Mouse (Mus musculus): ENCODE results near the gene Selenof. TPM values are rescaled to one million over a fixed set of nuclear protein-coding genes. Genes with fewer than 3 reads are reported as not detected.

Gene Selenof
- polyA plus RNA-seq (2017; shearing (Covaris generic)): 463 TPM

DNA sequence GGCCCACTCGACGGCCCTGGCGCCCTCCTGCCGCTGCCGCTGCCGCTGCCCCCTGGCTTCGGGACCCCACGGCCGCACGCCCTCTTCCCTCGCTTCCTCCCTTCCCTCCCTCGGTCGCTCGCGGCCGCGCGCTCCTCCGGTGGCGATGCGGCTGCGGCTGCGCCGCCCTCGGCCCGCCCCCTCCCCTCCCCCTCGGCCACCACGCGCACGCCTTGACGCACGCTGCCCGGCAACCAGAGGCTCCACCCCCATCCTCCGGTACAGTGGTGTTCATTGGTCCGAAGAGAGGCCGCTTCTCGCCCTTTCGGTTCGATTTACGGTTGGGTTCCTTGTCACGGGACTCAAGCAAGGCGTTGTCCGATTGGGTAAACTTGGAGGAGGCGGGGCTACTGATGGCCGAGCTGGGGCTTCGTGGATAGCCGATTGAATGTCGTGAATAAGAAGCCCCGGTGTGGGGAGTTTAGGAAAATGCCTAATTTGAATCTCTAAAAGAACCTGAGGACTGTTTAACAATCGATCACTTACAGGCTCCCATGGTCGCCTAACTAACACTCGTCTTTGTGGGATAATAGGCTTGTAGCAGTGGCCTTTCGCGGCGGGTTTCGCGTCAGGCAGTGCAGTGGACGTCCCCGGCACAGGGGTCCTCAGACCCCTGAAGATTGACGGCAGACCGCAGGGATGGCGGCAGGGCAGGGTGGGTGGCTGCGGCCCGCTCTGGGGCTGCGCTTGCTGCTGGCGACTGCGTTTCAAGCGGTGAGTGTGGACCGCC is at the start of gene Selenof, which contains the start of gene Hs2st1:
TSS of gene Selenof (plus strand) at position 258 of the 769 bp plus-strand sequence.
TSS of gene Hs2st1 (minus strand) at position 135 of the 769 bp plus-strand sequence.

Other genes starting within 250 kb of the Selenof start
- gene Hs2st1, start 123 bp upstream of the Selenof start, polyA plus RNA-seq (2017; shearing (Covaris generic)): 2.4 TPM
- gene Sh3glb1, start 150.0 kb downstream of the Selenof start, polyA plus RNA-seq (2017; shearing (Covaris generic)): 73.7 TPM
- gene Clca3a1, start 190.7 kb downstream of the Selenof start, polyA plus RNA-seq (2017; shearing (Covaris generic)): 0.17 TPM
- gene Clca3a2, start 249.2 kb downstream of the Selenof start, polyA plus RNA-seq (2017; shearing (Covaris generic)): not detected